Mouse (Mus musculus) liver, embryonic 11.5 days (tissue): Measurements from ENCODE around the gene Adgra3. TPM values are rescaled to one million over a fixed set of nuclear protein-coding genes. Genes with fewer than 3 reads are reported as not detected.

Experiments
- ATAC-seq: fragments of 200-750 bp; cut with Nextera tagmentation; replicated peaks from 2 replicates; pipeline ENCODE4 v1.8.0; 2017; ENCODE audit warnings: moderate number of reproducible peaks, mild to moderate bottlenecking, moderate TSS enrichment, moderate library complexity; ENCODE audit not compliant: low FRiP score
- DNase-seq: peaks from one replicate; pipeline ENCODE4 v3.0.0-alpha.2; 2017; ENCODE audit warnings: low spot score
- H3K27ac ChIP-seq: fragments of 300-500 bp; sonication (generic); 2 replicates; pipeline ENCODE4 v1.5.1; 2014; ENCODE audit warnings: mild to moderate bottlenecking, low read depth, low read length, control low read depth
- H3K27me3 ChIP-seq: fragments of 300-500 bp; sonication (generic); replicated peaks from 2 replicates; pipeline ENCODE4 v1.6.1; 2014; ENCODE audit warnings: low read length, mixed read lengths; ENCODE audit not compliant: control insufficient read depth, insufficient read depth
- H3K36me3 ChIP-seq: fragments of 300-500 bp; sonication (generic); 2 replicates; pipeline ENCODE4 v1.6.1; 2014; ENCODE audit warnings: mild to moderate bottlenecking, low read length, moderate library complexity, mixed read lengths; ENCODE audit not compliant: control insufficient read depth, insufficient read depth
- H3K4me1 ChIP-seq: fragments of 300-500 bp; sonication (generic); replicated peaks from 2 replicates; pipeline ENCODE4 v1.6.1; 2014; ENCODE audit warnings: low read length, mixed read lengths; ENCODE audit not compliant: control insufficient read depth, insufficient read depth
- H3K4me2 ChIP-seq: fragments of 300-500 bp; sonication (generic); 2 replicates; pipeline ENCODE4 v1.6.1; 2014; ENCODE audit warnings: mild to moderate bottlenecking, control low read depth, moderate library complexity
- H3K4me3 ChIP-seq: fragments of 300-500 bp; sonication (generic); 2 replicates; pipeline ENCODE4 v1.5.1; 2014; ENCODE audit warnings: low read depth, low read length, control low read depth
- H3K9ac ChIP-seq: fragments of 300-500 bp; sonication (generic); 2 replicates; pipeline ENCODE4 v1.6.1; 2014; ENCODE audit warnings: low read depth, low read length, control low read depth
- H3K9me3 ChIP-seq: fragments of 300-500 bp; sonication (generic); 2 replicates; pipeline ENCODE4 v1.6.1; 2016; ENCODE audit warnings: low read length, inconsistent platforms, mixed read lengths; ENCODE audit not compliant: control insufficient read depth
- WGBS: fragments of 180-500 bp; shearing (Covaris S2); extraction: QIAGEN DNeasy Blood & Tissue Kit; methylation state at CpG from one replicate; pipeline ENCODE4 v1.1.7; 2014; 5-methylcytosine and 5-hydroxymethylcytosine counted together
- polyA plus RNA-seq: library from polyadenylated mRNA; unstranded; fragments of >200 nt; fragmentation: Nextera tagmentation; extraction: Ambion mirVana; gene quantifications from 2 replicates; pipeline ENCODE4 v1.2.1, GENCODE M21; 2014

The Adgra3 gene
- polyA plus RNA-seq = 16.1 and 17.7 TPM in 2 replicates

- Histone ChIP-seq H3K27ac (peak within 1 kb of the TSS; percentile 70), H3K27me3 (no peaks in the 10 kb centered on the region), H3K4me3 (peak within 1 kb of the TSS; percentile 92), H3K9ac (peak within 1 kb of the TSS; percentile 92), H3K36me3 (no peaks in the 10 kb centered on the region), H3K4me2 (peak within 1 kb of the TSS; percentile 83), H3K9me3 (no peaks in the 10 kb centered on the region), H3K4me1 (peaks cover 4% of the 10 kb centered on the region; the same call in 1 of the 2 replicates)
- under 1% methylated on average over 110 of the region's 113 CpGs for WGBS
- peak; percentile 83 for DNase-seq
- ATAC-seq = peak; percentile 93
Measured at GRCm38 (mm10) chr5:50058421-50059286, at the start of gene Adgra3. TSS of gene Adgra3 (minus strand) at chr5:50059006.

GRCm38 (mm10) chr5:50083441-50083840 lies 24.6 kb upstream of the Adgra3 start:
- Histone ChIP-seq H3K36me3 (no peaks in the 10 kb centered on the region), H3K9ac (no peak overlapping the region), H3K4me3 (no peak overlapping the region), H3K4me2 (no peak overlapping the region), H3K4me1 (no peaks in the 10 kb centered on the region), H3K27ac (no peak overlapping the region), H3K9me3 (no peaks in the 10 kb centered on the region), H3K27me3 (no peaks in the 10 kb centered on the region)
- DNase-seq = no peak
- WGBS = 84% methylated on average over 1 of the region's 1 CpGs
- no peak for ATAC-seq

- DNase-seq = no peak
- Histone ChIP-seq H3K27ac (no peak overlapping the region), H3K36me3 (no peaks in the 10 kb centered on the region), H3K27me3 (no peaks in the 10 kb centered on the region), H3K4me2 (no peak overlapping the region), H3K9me3 (no peaks in the 10 kb centered on the region), H3K4me3 (no peak overlapping the region), H3K9ac (no peak overlapping the region), H3K4me1 (no peaks in the 10 kb centered on the region)
- ATAC-seq = no peak
Measured at GRCm38 (mm10) chr5:50074245-50074644, 15.4 kb upstream of the Adgra3 start.

- no peak overlapping the region for H3K27ac ChIP-seq
- ATAC-seq (no peak), DNase-seq (no peak)
- no peaks in the 10 kb centered on the region for H3K4me1 ChIP-seq
- no peak overlapping the region for H3K9ac ChIP-seq
- no peaks in the 10 kb centered on the region for H3K27me3 ChIP-seq
- no peak overlapping the region for H3K4me2 ChIP-seq
- 71% methylated on average over 3 of the region's 3 CpGs for WGBS
- H3K4me3 ChIP-seq = no peak overlapping the region
- no peaks in the 10 kb centered on the region for H3K36me3 ChIP-seq
- no peaks in the 10 kb centered on the region for H3K9me3 ChIP-seq
Measured at GRCm38 (mm10) chr5:50064236-50064635, 5.4 kb upstream of the Adgra3 start.

GRCm38 (mm10) chr5:50059586-50059985 lies 780 bp upstream of the Adgra3 start:
- H3K9me3 ChIP-seq = no peaks in the 10 kb centered on the region

GRCm38 (mm10) chr5:50057612-50058420 lies 990 bp downstream of the Adgra3 start:
- no peaks in the 10 kb centered on the region for H3K36me3 ChIP-seq
- peak overlapping the region; percentile 92 for H3K4me3 ChIP-seq
- peak; percentile 12 for ATAC-seq
- no peaks in the 10 kb centered on the region for H3K27me3 ChIP-seq
- H3K9me3 ChIP-seq = no peaks in the 10 kb centered on the region
- DNase-seq = no peak
- peak overlapping the region; percentile 70 for H3K27ac ChIP-seq
- peak overlapping the region; percentile 83 for H3K4me2 ChIP-seq
- peak overlapping the region; percentile 92 for H3K9ac ChIP-seq
- peaks cover 4% of the 10 kb centered on the region; the same call in 1 of the 2 replicates for H3K4me1 ChIP-seq
- 6% methylated on average over 26 of the region's 26 CpGs for WGBS

More at GRCm38 (mm10) chr5:50059586-50059985, 780 bp upstream of the Adgra3 start:
- 86% methylated on average over 7 of the region's 7 CpGs for WGBS
- H3K4me2 ChIP-seq = peak overlapping the region; percentile 83
- no peak for DNase-seq
- peak overlapping the region; percentile 92 for H3K4me3 ChIP-seq
- H3K36me3 ChIP-seq = no peaks in the 10 kb centered on the region
- no peak for ATAC-seq
- H3K4me1 ChIP-seq = peaks cover 4% of the 10 kb centered on the region; the same call in 1 of the 2 replicates
- H3K9ac ChIP-seq = no peak overlapping the region
- no peak overlapping the region for H3K27ac ChIP-seq
- no peaks in the 10 kb centered on the region for H3K27me3 ChIP-seq

- no peak for ATAC-seq
- H3K9ac ChIP-seq = no peak overlapping the region
- H3K4me2 ChIP-seq = no peak overlapping the region
- H3K4me3 ChIP-seq = no peak overlapping the region
- peaks cover 20% of the 10 kb centered on the region for H3K4me1 ChIP-seq
- no peak overlapping the region for H3K27ac ChIP-seq
- peaks cover under 1% of the 10 kb centered on the region; the same call in 1 of the 2 replicates for H3K36me3 ChIP-seq
- no peaks in the 10 kb centered on the region for H3K9me3 ChIP-seq
- H3K27me3 ChIP-seq = no peaks in the 10 kb centered on the region
- DNase-seq = no peak
- 70% methylated on average over 4 of the region's 4 CpGs for WGBS
Measured at GRCm38 (mm10) chr5:50052456-50052855, 6.3 kb downstream of the Adgra3 start.

- Histone ChIP-seq H3K9ac (no peak overlapping the region), H3K27me3 (no peaks in the 10 kb centered on the region), H3K36me3 (peaks cover 2% of the 10 kb centered on the region; the same call in 1 of the 2 replicates), H3K9me3 (no peaks in the 10 kb centered on the region), H3K4me2 (no peak overlapping the region), H3K4me1 (peaks cover 20% of the 10 kb centered on the region), H3K4me3 (no peak overlapping the region), H3K27ac (no peak overlapping the region)
- DNase-seq (no peak), ATAC-seq (no peak)
- 84% methylated on average over 21 of the region's 21 CpGs for WGBS
Measured at GRCm38 (mm10) chr5:50050668-50051425, 8.0 kb downstream of the Adgra3 start.
